Comparison of ENCODE assay signal across 11 mouse cellular contexts in genomic region chr3:142979161-142979560, GRCm38 (mm10).
A peak's percentile ranks its signal among the peaks of the same experiment; 100 is the strongest.
DNase-seq lines count a peak whose midpoint lies in the region; ATAC-seq lines count a peak whose summit lies in the region.
"Had no signal": no experiment of that assay in that cellular context is flagged by ENCODE, and none has a peak within 500 bp of the region (broad histone marks: within the 10 kb centered on the region; RNA-seq: fewer than 3 reads in every experiment).

No protein-coding gene starts in this region.

- no peak overlapping the region for H3K4me2 ChIP-seq in liver, embryonic 11.5 days
- no peak overlapping the region; the same call in 1 of the 2 replicates for H3K4me2 ChIP-seq in heart, embryonic 16.5 days (ENCODE audit: low read depth, low read length)
- H3K4me2 ChIP-seq: midbrain, embryonic 12.5 days had no signal

- peak; percentile 18 to 36 for DNase-seq in heart, adult 18-20 months
- no peak for DNase-seq in heart, embryonic 10.5 days (ENCODE audit: low spot score)
- peak; percentile 6 for DNase-seq in liver
- no peak for DNase-seq in liver, embryonic 11.5 days (ENCODE audit: low spot score)
- peak; percentile 14 for DNase-seq in mesoderm, embryonic 11.5 days (ENCODE audit: low read depth, low spot score)
- DNase-seq in MN1 (ENCODE audit: low spot score), result no peak
- no peak for DNase-seq in gastrocnemius, adult 8-10 months (ENCODE audit: low spot score in 2 of 2)
- DNase-seq: cerebellum, postnatal 36 days; thymus, postnatal 25 days had no signal

- H3K9me3 ChIP-seq in heart, embryonic 10.5 days, result no peaks in the 10 kb centered on the region
- H3K9me3 ChIP-seq in liver, embryonic 11.5 days (ENCODE audit: control insufficient read depth, low read length), result no peaks in the 10 kb centered on the region
- H3K9me3 ChIP-seq in heart, embryonic 16.5 days (replicated peaks; ENCODE audit: control insufficient read depth, low read length), result no peaks in the 10 kb centered on the region
- H3K9me3 ChIP-seq: midbrain, embryonic 12.5 days had no signal

- H3K27ac ChIP-seq in heart, embryonic 10.5 days, result no peak overlapping the region
- H3K27ac ChIP-seq in liver, embryonic 11.5 days (ENCODE audit: low read depth, low read length), result no peak overlapping the region
- no peak overlapping the region for H3K27ac ChIP-seq in heart, embryonic 16.5 days (ENCODE audit: low read length)
- H3K27ac ChIP-seq: midbrain, embryonic 12.5 days had no signal

- 24% methylated on average over 4 of the region's 4 CpGs for WGBS in heart, embryonic 10.5 days
- WGBS in liver, embryonic 11.5 days, result 46% methylated on average over 4 of the region's 4 CpGs
- WGBS in heart, embryonic 16.5 days, result 11% methylated on average over 4 of the region's 4 CpGs

- H3K9ac ChIP-seq in liver, embryonic 11.5 days (ENCODE audit: low read depth, low read length), result no peak overlapping the region
- H3K9ac ChIP-seq in heart, embryonic 16.5 days (ENCODE audit: low read length), result no peak overlapping the region
- H3K9ac ChIP-seq: midbrain, embryonic 12.5 days had no signal

- H3K4me3 ChIP-seq in heart, embryonic 10.5 days, result no peak overlapping the region
- no peak overlapping the region for H3K4me3 ChIP-seq in liver, embryonic 11.5 days (ENCODE audit: low read depth, low read length)
- no peak overlapping the region for H3K4me3 ChIP-seq in heart, embryonic 16.5 days (ENCODE audit: low read length)
- H3K4me3 ChIP-seq: midbrain, embryonic 12.5 days had no signal

- H3K36me3 ChIP-seq in heart, embryonic 10.5 days, result no peaks in the 10 kb centered on the region
- no peaks in the 10 kb centered on the region for H3K36me3 ChIP-seq in liver, embryonic 11.5 days (ENCODE audit: control insufficient read depth, insufficient read depth, low read length)
- H3K36me3 ChIP-seq in heart, embryonic 16.5 days (ENCODE audit: control insufficient read depth, insufficient read depth), result no peaks in the 10 kb centered on the region
- H3K36me3 ChIP-seq: midbrain, embryonic 12.5 days had no signal

- ATAC-seq in liver, embryonic 11.5 days (replicated peaks; ENCODE audit: low FRiP score), result no peak
- ATAC-seq in heart, embryonic 16.5 days (replicated peaks; ENCODE audit: extremely low read depth, insufficient read depth, low FRiP score), result 0 out of 2 replicates have a peak, but pooled peaks have one; percentile 10

- H3K27me3 ChIP-seq in heart, embryonic 10.5 days (ENCODE audit: insufficient read depth, poor library complexity, severe bottlenecking), result no peaks in the 10 kb centered on the region
- H3K27me3 ChIP-seq in liver, embryonic 11.5 days (replicated peaks; ENCODE audit: control insufficient read depth, insufficient read depth, low read length), result no peaks in the 10 kb centered on the region
- no peaks in the 10 kb centered on the region for H3K27me3 ChIP-seq in heart, embryonic 16.5 days (ENCODE audit: control insufficient read depth, insufficient read depth, low read length)
- H3K27me3 ChIP-seq: midbrain, embryonic 12.5 days had no signal

- H3K4me1 ChIP-seq in heart, embryonic 10.5 days, result no peaks in the 10 kb centered on the region; the same call in 1 of the 2 replicates
- no peaks in the 10 kb centered on the region for H3K4me1 ChIP-seq in liver, embryonic 11.5 days (replicated peaks; ENCODE audit: control insufficient read depth, insufficient read depth, low read length)
- H3K4me1 ChIP-seq in heart, embryonic 16.5 days (ENCODE audit: control insufficient read depth, insufficient read depth, low read length), result peaks cover 5% of the 10 kb centered on the region; the same call in 1 of the 2 replicates

Comparison
In these comparisons a context has a peak if more than half of its experiments do, and no peak if none do; other contexts are left out.
1. DNase-seq: peak in heart, adult 18-20 months (2 of 2), liver (single experiment) and mesoderm, embryonic 11.5 days (single experiment); none in heart, embryonic 10.5 days (single experiment), liver, embryonic 11.5 days (single experiment), MN1 (single experiment) and gastrocnemius, adult 8-10 months (0 of 2).